In genomic region chr12:89702931-89703330, GRCm38 (mm10) we compare ENCODE assay signal across 18 mouse cellular contexts.
DNase-seq lines count a peak whose midpoint lies in the region; ATAC-seq lines count a peak whose summit lies in the region.
"Had no signal": no experiment of that assay in that cellular context is flagged by ENCODE, and none has a peak within 500 bp of the region (broad histone marks: within the 10 kb centered on the region; RNA-seq: fewer than 3 reads in every experiment).

No protein-coding gene starts in this region.

- H3K36me3 ChIP-seq in hindbrain, embryonic 13.5 days: no peaks in the 10 kb centered on the region
- H3K36me3 ChIP-seq: embryonic facial prominence, embryonic 13.5 days; forebrain, embryonic 12.5 days; heart, embryonic 12.5 days; hindbrain, embryonic 10.5 days; hindbrain, embryonic 15.5 days had no signal

- no peak overlapping the region for H3K27ac ChIP-seq in hindbrain, embryonic 13.5 days
- H3K27ac ChIP-seq: embryonic facial prominence, embryonic 13.5 days; forebrain, embryonic 12.5 days; hindbrain, embryonic 10.5 days; hindbrain, embryonic 15.5 days had no signal

- H3K9me3 ChIP-seq in hindbrain, embryonic 13.5 days: no peaks in the 10 kb centered on the region
- H3K9me3 ChIP-seq: embryonic facial prominence, embryonic 13.5 days; forebrain, embryonic 12.5 days; heart, embryonic 12.5 days; hindbrain, embryonic 10.5 days; hindbrain, embryonic 15.5 days had no signal

- no peak overlapping the region for H3K4me2 ChIP-seq in hindbrain, embryonic 13.5 days
- H3K4me2 ChIP-seq: embryonic facial prominence, embryonic 13.5 days; forebrain, embryonic 12.5 days; heart, embryonic 12.5 days; hindbrain, embryonic 15.5 days had no signal

- no peaks in the 10 kb centered on the region for H3K27me3 ChIP-seq in hindbrain, embryonic 13.5 days
- H3K27me3 ChIP-seq: embryonic facial prominence, embryonic 13.5 days; heart, embryonic 12.5 days; hindbrain, embryonic 15.5 days had no signal

- DNase-seq in cerebellum, adult 11 months: peak; percentile 74
- DNase-seq in cerebellum, adult 18-20 months: peak; percentile 78 to 92
- peak; percentile 93 for DNase-seq in cerebellum, adult 9-11 months
- peak; percentile 76 to 80 for DNase-seq in cerebellum, postnatal 36 days
- no peak for DNase-seq in heart, adult 18-20 months
- DNase-seq in layer of hippocampus, postnatal 10 days (ENCODE audit: low spot score in 2 of 2): no peak
- DNase-seq: adrenal gland, adult 2 months; adrenal gland, postnatal 36 days; gastrocnemius, postnatal 14 days; kidney, adult 2 months had no signal

- H3K4me1 ChIP-seq in hindbrain, embryonic 13.5 days (replicated peaks): peaks cover 9% of the 10 kb centered on the region
- H3K4me1 ChIP-seq: embryonic facial prominence, embryonic 13.5 days; heart, embryonic 12.5 days; hindbrain, embryonic 10.5 days had no signal

- no peak for ATAC-seq in hindbrain, embryonic 13.5 days (ENCODE audit: low FRiP score)
- ATAC-seq: forebrain, embryonic 16.5 days; intestine, embryonic 16.5 days had no signal

- H3K4me3 ChIP-seq in hindbrain, embryonic 13.5 days: no peak overlapping the region
- H3K4me3 ChIP-seq: embryonic facial prominence, embryonic 13.5 days; forebrain, embryonic 12.5 days; heart, embryonic 12.5 days; hindbrain, embryonic 10.5 days; hindbrain, embryonic 15.5 days had no signal

- H3K9ac ChIP-seq in hindbrain, embryonic 13.5 days: no peak overlapping the region
- H3K9ac ChIP-seq: embryonic facial prominence, embryonic 13.5 days; forebrain, embryonic 12.5 days; heart, embryonic 12.5 days; hindbrain, embryonic 15.5 days had no signal

- WGBS in hindbrain, embryonic 13.5 days: 81% methylated on average over 1 of the region's 1 CpGs

Comparison
In these comparisons a context has a peak if more than half of its experiments do, and no peak if none do; other contexts are left out.
1. DNase-seq: peak in cerebellum, adult 11 months (single experiment), cerebellum, adult 18-20 months (2 of 2), cerebellum, adult 9-11 months (single experiment) and cerebellum, postnatal 36 days (2 of 2); none in heart, adult 18-20 months (0 of 2) and layer of hippocampus, postnatal 10 days (0 of 2).